Mouse (Mus musculus) heart, adult 11 months (tissue): ENCODE measurements around the gene Prdm15.

Source experiments
- DNase-seq: peaks from one replicate; pipeline ENCODE4 v3.0.0; 2022

Prdm15 gene

GRCm38 (mm10) chr16:97817414-97817813, 34.2 kb downstream of the Prdm15 start:
- no peak for DNase-seq

- DNase-seq, result no peak
Measured at GRCm38 (mm10) chr16:97815269-97815668, 36.4 kb downstream of the Prdm15 start.

- DNase-seq, result no peak
Measured at GRCm38 (mm10) chr16:97814060-97814459, 37.6 kb downstream of the Prdm15 start.

- no peak for DNase-seq
Measured at GRCm38 (mm10) chr16:97808881-97809280, 42.8 kb downstream of the Prdm15 start.

GRCm38 (mm10) chr16:97805646-97806045, 46.0 kb downstream of the Prdm15 start:
- no peak for DNase-seq

- peak; percentile 95 for DNase-seq
Measured at GRCm38 (mm10) chr16:97804680-97805547, 46.7 kb downstream of the Prdm15 start.

- peak; percentile 22 for DNase-seq
Measured at GRCm38 (mm10) chr16:97797950-97798869, 53.4 kb downstream of the Prdm15 start.

GRCm38 (mm10) chr16:97797212-97797611, 54.4 kb downstream of the Prdm15 start:
- no peak for DNase-seq

- peak; percentile 77 for DNase-seq
Measured at GRCm38 (mm10) chr16:97794256-97794655, 57.4 kb downstream of the Prdm15 start.

- no peak for DNase-seq
Measured at GRCm38 (mm10) chr16:97783057-97783456, 68.6 kb downstream of the Prdm15 start.

- peak; percentile 95 for DNase-seq
Measured at GRCm38 (mm10) chr16:97778353-97779025, 73.2 kb downstream of the Prdm15 start.

GRCm38 (mm10) chr16:97766501-97766900, 85.1 kb downstream of the Prdm15 start:
- DNase-seq, result peak; percentile 81

- peak; percentile 55 for DNase-seq
Measured at GRCm38 (mm10) chr16:97764626-97765025, 87.0 kb downstream of the Prdm15 start.

- DNase-seq, result peak; percentile 63
Measured at GRCm38 (mm10) chr16:97763990-97764340, 87.7 kb downstream of the Prdm15 start.

GRCm38 (mm10) chr16:97763061-97763989, 88.3 kb downstream of the Prdm15 start, which contains the start of gene Ripk4:
Ripk4 (minus strand) TSS chr16:97763787.
- DNase-seq, result peak; percentile 82

- DNase-seq, result peak; percentile 78
Measured at GRCm38 (mm10) chr16:97761782-97762181, 89.9 kb downstream of the Prdm15 start.

- DNase-seq, result peak; percentile 57
Measured at GRCm38 (mm10) chr16:97759681-97760080, 92.0 kb downstream of the Prdm15 start.

GRCm38 (mm10) chr16:97758288-97758687, 93.4 kb downstream of the Prdm15 start:
- DNase-seq, result no peak

GRCm38 (mm10) chr16:97756460-97756859, 95.2 kb downstream of the Prdm15 start:
- DNase-seq, result peak; percentile 10

- DNase-seq, result no peak
Measured at GRCm38 (mm10) chr16:97752316-97752941, 99.2 kb downstream of the Prdm15 start.

- peak; percentile 99 for DNase-seq
Measured at GRCm38 (mm10) chr16:97751884-97752283, 99.8 kb downstream of the Prdm15 start.
